Mouse (Mus musculus): Measurements from ENCODE around the gene Ptpn1.

GRCm38 (mm10) chr2:168025882-168026281 is 94.0 kb downstream of the Ptpn1 start:
- TF ChIP-seq POLR2A (IDR thresholded peaks at IDR 0.05; ENCODE audit: borderline replicate concordance, low read depth, low read length) (no peak), CTCF (IDR thresholded peaks at IDR 0.05; ENCODE audit: low read depth, low read length) (peak; percentile 26; the same call in 1 of the 2 replicates)
